Mouse (Mus musculus) CD4-positive, CD25-positive, alpha-beta regulatory T cell, adult 2 months (primary cell): ENCODE results near the gene Tcf25.
"Not testable (repeated sequence)": the region's sequence is repeated elsewhere in the genome, so short reads cannot be mapped to it uniquely, and the experiment has no call there.

Experiments used
- DNase-seq: peaks from one replicate; pipeline ENCODE4 v3.0.0-alpha.2; 2012; ENCODE audit warnings: low read depth, low spot score

Tcf25 gene

DNA sequence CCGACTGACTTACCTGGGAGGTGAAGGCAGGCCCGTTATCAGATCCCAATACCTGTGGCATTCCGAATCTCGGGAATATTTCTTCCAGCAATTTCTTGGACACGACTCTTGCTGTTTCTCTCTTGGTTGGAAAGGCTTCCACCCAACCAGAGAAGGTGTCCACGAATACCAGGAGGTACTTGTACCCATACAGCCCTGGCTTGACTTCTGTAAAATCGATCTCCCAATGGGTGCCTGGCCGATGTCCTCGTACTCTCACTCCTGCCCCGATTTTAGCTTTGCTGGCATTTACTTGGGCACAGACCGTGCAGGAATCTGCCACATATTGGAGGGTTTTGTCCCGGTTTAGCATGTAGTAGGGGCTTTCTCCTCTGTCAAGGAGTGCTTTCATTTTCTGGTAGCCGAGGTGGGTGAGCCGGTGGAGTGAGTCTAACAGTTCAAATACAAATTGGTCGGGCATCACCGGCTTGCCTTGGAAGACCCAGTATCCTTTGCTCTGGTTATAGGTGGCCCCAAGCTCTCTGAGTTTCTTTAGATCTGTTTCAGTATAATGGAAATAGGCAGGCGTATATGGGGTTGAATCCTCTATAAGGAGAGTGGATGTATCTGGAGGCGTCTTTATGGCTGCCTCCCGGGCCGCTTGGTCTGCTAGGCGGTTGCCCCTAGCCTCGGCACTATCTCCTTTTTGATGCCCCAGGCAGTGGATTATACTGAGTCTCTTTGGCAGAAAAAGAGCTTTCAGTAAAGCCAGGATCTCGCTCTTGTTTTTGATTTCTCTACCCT, 55.6 kb downstream of the Tcf25 start:
- no peak for DNase-seq

- DNase-seq, result not testable (repeated sequence)
These were observed 56.1 kb downstream of the Tcf25 start for GRCm38 (mm10) chr8:123429722-123430013.

GRCm38 (mm10) chr8:123430936-123431335, 57.4 kb downstream of the Tcf25 start:
- DNase-seq, result not testable (repeated sequence)

DNA sequence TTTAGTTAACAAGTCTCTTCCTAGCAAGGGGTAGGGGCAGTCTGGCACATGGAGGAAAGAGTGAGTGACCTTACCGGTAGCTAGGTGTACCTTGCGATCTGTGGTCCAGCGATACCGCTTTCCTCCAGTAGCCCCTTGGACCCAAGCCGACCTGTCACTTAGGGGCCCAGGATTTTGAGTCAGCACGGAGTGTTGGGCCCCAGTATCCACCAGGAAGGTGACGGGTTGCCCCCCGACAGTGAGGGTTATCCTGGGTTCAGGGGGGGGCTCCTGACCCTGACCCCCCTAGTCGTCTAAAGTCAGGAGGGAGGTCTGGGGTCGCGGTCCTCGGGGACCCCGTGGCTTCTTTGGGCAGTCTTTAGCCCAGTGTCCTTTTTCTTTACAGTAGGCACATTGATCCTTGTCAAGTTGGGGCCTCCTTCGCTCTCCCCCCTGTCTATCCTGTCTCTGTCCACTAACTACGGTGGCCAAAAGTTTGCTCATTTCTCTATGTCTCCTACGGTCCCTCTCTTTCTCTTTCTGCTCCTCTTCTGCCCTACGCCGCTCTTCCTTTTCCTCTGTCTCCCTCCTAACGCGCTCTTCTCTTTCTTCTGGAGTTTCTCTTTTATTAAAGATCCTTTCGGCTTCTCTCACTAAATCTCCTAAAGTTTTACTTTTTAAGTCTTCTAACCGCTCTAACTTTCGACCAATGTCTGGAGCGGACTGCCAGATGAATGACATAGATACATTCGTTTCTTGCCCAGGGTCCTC, 58.2 kb downstream of the Tcf25 start:
- no peak for DNase-seq

GRCm38 (mm10) chr8:123432381-123432780, 58.8 kb downstream of the Tcf25 start:
- no peak for DNase-seq

DNA sequence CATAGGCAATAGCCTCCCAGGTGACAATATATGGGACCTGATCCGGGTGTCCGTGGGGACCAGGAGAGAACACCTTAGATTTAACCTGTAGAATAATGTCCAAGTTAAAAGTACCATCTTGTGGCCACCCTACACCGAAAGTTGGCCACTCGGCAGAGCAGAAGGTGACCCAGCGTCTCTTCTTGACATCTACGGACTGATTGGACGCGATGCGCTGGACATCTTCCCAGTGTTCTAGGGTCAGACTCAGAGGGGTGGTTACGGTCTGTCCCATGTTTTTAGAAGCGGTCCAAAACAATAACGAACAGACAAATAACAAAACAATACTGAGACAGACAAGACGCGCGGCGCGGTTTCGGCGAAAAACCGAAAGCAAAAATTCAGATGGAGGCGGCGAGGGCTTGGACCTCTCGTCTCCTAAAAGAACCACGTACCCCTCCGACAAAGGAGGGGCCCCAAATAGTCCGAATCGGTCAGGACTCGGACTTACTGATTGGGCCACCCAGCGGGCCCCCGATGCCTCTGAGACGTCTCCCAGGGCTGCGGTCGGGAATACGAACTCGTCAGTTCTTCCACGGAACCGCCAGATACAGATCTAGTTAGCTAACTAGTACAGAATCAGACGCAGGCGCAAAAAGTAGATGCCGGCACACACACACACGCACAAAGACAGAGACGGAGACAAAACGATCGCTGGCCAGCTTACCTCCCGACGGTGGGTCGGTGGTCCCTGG, 59.9 kb downstream of the Tcf25 start:
- not testable (repeated sequence) for DNase-seq

GRCm38 (mm10) chr8:123441788-123442187, 68.2 kb downstream of the Tcf25 start:
- no peak for DNase-seq

DNA sequence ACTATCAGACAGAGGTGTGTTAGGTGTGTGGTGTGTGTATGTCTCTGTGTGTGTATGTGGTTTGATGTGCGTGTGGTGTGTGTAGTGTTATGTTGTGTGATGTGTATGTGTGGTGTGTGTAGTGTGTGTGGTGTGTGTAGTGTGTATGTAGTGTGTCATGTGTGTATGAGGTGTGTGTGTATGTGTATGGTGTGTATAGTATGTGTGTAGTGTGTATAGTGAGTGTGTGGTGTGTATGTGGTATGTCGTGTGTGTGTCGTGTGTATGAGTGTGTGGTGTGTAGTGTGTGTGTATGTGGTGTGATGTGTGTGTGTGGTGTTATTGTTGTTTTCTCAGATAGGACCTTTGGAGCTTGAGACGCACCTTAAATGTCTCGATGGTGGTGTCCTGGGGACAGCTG, 68.8 kb downstream of the Tcf25 start:
- DNase-seq, result no peak

DNA sequence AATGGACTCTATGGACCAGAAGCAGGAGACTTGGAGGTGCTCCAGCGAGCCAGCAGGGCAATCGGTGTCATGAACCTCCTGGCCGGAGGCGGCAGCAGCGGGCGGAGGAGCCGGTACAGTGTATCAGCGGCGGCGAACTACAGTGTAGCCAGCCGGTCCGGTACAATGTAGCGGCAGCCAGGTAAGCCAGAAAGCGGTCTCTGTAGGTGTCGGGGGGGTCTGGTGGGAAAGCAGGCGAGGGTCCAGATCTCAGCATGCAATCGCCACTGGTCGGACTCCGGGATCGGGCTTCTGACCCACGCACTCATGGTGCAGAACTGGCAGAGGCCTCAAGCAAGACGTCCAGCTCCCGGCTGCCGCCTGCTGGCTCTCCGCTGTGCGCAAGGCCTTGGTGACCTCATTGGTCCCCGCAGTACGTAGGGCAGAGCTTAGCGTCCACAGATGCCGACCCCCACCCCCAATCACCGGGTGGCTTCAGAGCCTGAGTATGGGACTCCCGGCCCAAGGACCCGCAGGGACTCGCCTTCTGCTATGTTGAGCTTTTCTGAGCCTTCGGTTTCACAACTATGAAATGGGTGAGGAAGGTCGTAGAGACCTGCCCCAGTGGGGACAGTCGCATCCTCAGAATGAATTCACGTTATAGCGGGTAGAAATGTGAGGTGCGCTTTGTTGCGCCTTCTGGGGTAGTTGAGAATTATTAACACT, 69.5 kb downstream of the Tcf25 start:
- peak; percentile 94 for DNase-seq

DNA sequence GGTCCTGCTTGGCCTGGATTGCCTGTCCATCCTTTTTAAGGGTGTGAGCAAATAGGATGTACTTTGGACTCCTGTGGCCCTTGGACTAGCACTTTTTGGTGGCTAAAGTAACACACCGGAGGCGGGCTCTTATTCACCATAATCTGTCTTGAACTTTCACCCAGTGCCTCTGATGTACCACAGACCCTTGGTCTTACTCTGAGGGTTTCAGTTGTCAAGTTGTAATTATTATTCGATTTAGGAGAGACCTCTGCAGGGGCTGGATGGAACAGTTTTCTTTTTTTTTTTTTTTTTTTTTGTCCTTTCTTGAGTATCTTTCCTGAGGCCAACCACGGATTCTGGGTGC, 70.0 kb downstream of the Tcf25 start:
- DNase-seq, result no peak

GRCm38 (mm10) chr8:123444131-123444530, 70.6 kb downstream of the Tcf25 start:
- DNase-seq, result no peak

- no peak for DNase-seq
These were observed 72.4 kb downstream of the Tcf25 start for GRCm38 (mm10) chr8:123445981-123446380.

- DNase-seq, result no peak
These were observed 73.2 kb downstream of the Tcf25 start for GRCm38 (mm10) chr8:123446799-123447198.

- no peak for DNase-seq
These were observed 77.2 kb downstream of the Tcf25 start for GRCm38 (mm10) chr8:123450783-123451182.

DNA sequence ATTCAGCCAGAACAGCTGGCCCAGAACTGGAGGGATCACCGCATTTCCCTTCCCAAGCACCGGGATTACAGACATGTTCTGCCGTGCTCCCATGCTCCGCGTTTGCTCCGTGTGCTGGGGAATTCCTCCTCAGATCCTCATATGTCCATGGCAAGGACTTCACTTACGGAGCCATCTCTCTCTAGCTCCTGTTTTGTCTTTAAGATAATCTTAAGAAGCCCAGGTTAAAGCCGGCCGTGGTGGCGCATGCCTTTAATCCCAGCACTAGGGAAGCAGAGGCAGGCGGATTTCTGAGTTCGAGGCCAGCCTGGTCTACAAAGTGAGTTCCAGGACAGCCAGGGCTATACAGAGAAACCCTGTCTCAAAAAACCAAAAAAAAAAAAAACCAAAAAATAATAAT, 78.2 kb downstream of the Tcf25 start:
- not testable (repeated sequence) for DNase-seq

- DNase-seq, result no peak
These were observed 78.6 kb downstream of the Tcf25 start for GRCm38 (mm10) chr8:123452149-123452548.

DNA sequence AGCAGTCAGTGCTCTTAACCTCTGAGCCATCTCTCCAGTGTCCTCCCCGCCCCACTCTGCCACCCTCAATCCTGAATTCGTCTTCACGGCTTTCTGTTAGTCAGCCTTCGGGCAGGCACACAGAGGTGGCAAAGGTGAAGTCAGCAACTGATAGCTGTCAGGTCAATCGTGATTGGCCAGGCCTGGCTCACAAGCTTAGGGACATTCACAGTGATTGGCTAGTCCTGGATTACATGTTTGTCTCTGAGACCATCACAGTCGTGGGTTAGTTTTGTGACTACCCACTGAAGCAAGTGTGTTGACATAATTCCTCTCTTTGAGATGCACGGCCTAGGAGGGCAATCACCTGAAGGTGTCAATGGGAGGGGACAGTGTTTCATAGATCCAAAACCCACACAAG, 79.7 kb downstream of the Tcf25 start:
- no peak for DNase-seq
